Mouse (Mus musculus): ENCODE results near the gene Nipa1. TPM values are rescaled to one million over a fixed set of nuclear protein-coding genes. Genes with fewer than 3 reads are reported as not detected.

The Nipa1 gene
- 2.2 TPM for polyA plus RNA-seq (2012; fragmentation: generic; extraction: Trizol)

GRCm38 (mm10) chr7:56019930-56020253 lies at the start of gene Nipa1:
Nipa1 (minus strand) TSS chr7:56019954.
- H3K36me3 ChIP-seq (ENCODE audit: control insufficient read depth, insufficient read depth), result no peaks in the 10 kb centered on the region
- H3K79me2 ChIP-seq (ENCODE audit: control insufficient read depth, insufficient read depth), result no peaks in the 10 kb centered on the region
- peak within 1 kb of the TSS; percentile 49 for H3K4me3 ChIP-seq
- H3K4me2 ChIP-seq (ENCODE audit: low read depth), result peak within 1 kb of the TSS; percentile 97
- H3K27me3 ChIP-seq (ENCODE audit: control insufficient read depth, insufficient read depth, insufficient read length), result no peaks in the 10 kb centered on the region
- peak within 1 kb of the TSS; percentile 75 for H3ac ChIP-seq (ENCODE audit: control insufficient read depth, insufficient read length)
- TF ChIP-seq SRF (IDR thresholded peaks at IDR 0.05; ENCODE audit: control insufficient read depth, insufficient read length, low read depth) (no peak), POLR2AphosphoS2 (IDR thresholded peaks at IDR 0.05; ENCODE audit: insufficient read length, low read depth) (no peak), CEBPB (IDR thresholded peaks at IDR 0.05; ENCODE audit: insufficient read depth, poor library complexity, severe bottlenecking) (no peak), MYOD1 (IDR thresholded peaks at IDR 0.05; ENCODE audit: control insufficient read depth in 1 of 3, insufficient read length in 2 of 3, low read depth in 2 of 3) (no peak), USF1 (IDR thresholded peaks at IDR 0.05; ENCODE audit: low read depth) (no peak), MAX (IDR thresholded peaks at IDR 0.05; ENCODE audit: low read depth) (no peak), REST (IDR thresholded peaks at IDR 0.05; ENCODE audit: insufficient read depth, insufficient read length) (no peak), POLR2A (IDR thresholded peaks at IDR 0.05; ENCODE audit: insufficient read length, low read depth) (no peak), TCF3 (IDR thresholded peaks at IDR 0.05; ENCODE audit: insufficient read length, low read depth) (no peak), MYOG (IDR thresholded peaks at IDR 0.05; ENCODE audit: control insufficient read depth in 1 of 3, insufficient read depth in 1 of 3, insufficient read length in 2 of 3, low read depth in 2 of 3) (no peak), TCF12 (IDR thresholded peaks at IDR 0.05; ENCODE audit: insufficient read depth, poor library complexity, severe bottlenecking) (no peak), E2F4 (IDR thresholded peaks at IDR 0.05; ENCODE audit: insufficient read depth) (no peak)

GRCm38 (mm10) chr7:56066634-56067033 lies 46.9 kb upstream of the Nipa1 start:
- peaks cover 9% of the 10 kb centered on the region for H3K79me2 ChIP-seq (ENCODE audit: control insufficient read depth, insufficient read depth)
- no peak overlapping the region for H3K4me2 ChIP-seq (ENCODE audit: low read depth)
- TF ChIP-seq MAX (IDR thresholded peaks at IDR 0.05; ENCODE audit: low read depth) (no peak), MYOD1 (IDR thresholded peaks at IDR 0.05; ENCODE audit: control insufficient read depth in 1 of 3, insufficient read length in 2 of 3, low read depth in 2 of 3) (no peak)
- H3ac ChIP-seq (ENCODE audit: control insufficient read depth, insufficient read length), result no peak overlapping the region
- no peaks in the 10 kb centered on the region for H3K27me3 ChIP-seq (ENCODE audit: control insufficient read depth, insufficient read depth, insufficient read length)
- H3K36me3 ChIP-seq (ENCODE audit: control insufficient read depth, insufficient read depth), result peaks cover 9% of the 10 kb centered on the region
- no peak overlapping the region for H3K4me3 ChIP-seq

GRCm38 (mm10) chr7:56066136-56066535 lies 46.4 kb upstream of the Nipa1 start:
- Histone ChIP-seq H3K27me3 (ENCODE audit: control insufficient read depth, insufficient read depth, insufficient read length) (no peaks in the 10 kb centered on the region), H3K79me2 (ENCODE audit: control insufficient read depth, insufficient read depth) (peaks cover 9% of the 10 kb centered on the region), H3K36me3 (ENCODE audit: control insufficient read depth, insufficient read depth) (peaks cover 9% of the 10 kb centered on the region), H3ac (ENCODE audit: control insufficient read depth, insufficient read length) (no peak overlapping the region), H3K4me3 (no peak overlapping the region), H3K4me2 (ENCODE audit: low read depth) (no peak overlapping the region)
- TF ChIP-seq TCF3 (IDR thresholded peaks at IDR 0.05; ENCODE audit: insufficient read length, low read depth) (no peak), TCF12 (IDR thresholded peaks at IDR 0.05; ENCODE audit: insufficient read depth, poor library complexity, severe bottlenecking) (no peak), USF1 (IDR thresholded peaks at IDR 0.05; ENCODE audit: low read depth) (no peak), REST (IDR thresholded peaks at IDR 0.05; ENCODE audit: insufficient read depth, insufficient read length) (no peak), SRF (IDR thresholded peaks at IDR 0.05; ENCODE audit: control insufficient read depth, insufficient read length, low read depth) (no peak), MAX (IDR thresholded peaks at IDR 0.05; ENCODE audit: low read depth) (no peak)

- Histone ChIP-seq H3K4me2 (ENCODE audit: low read depth) (no peak overlapping the region), H3K27me3 (ENCODE audit: control insufficient read depth, insufficient read depth, insufficient read length) (no peaks in the 10 kb centered on the region), H3K79me2 (ENCODE audit: control insufficient read depth, insufficient read depth) (peaks cover 16% of the 10 kb centered on the region), H3K4me3 (no peak overlapping the region), H3ac (ENCODE audit: control insufficient read depth, insufficient read length) (no peak overlapping the region), H3K36me3 (ENCODE audit: control insufficient read depth, insufficient read depth) (peaks cover 4% of the 10 kb centered on the region)
- TF ChIP-seq CEBPB (IDR thresholded peaks at IDR 0.05; ENCODE audit: insufficient read depth, poor library complexity, severe bottlenecking) (no peak), TCF3 (IDR thresholded peaks at IDR 0.05; ENCODE audit: insufficient read length, low read depth) (no peak), MYOD1 (IDR thresholded peaks at IDR 0.05; ENCODE audit: control insufficient read depth in 1 of 3, insufficient read length in 2 of 3, low read depth in 2 of 3) (no peak), POLR2AphosphoS2 (IDR thresholded peaks at IDR 0.05; ENCODE audit: insufficient read length, low read depth) (no peak)
Observed at GRCm38 (mm10) chr7:56064876-56065275, 45.1 kb upstream of the Nipa1 start.

GRCm38 (mm10) chr7:56055338-56055737 lies 35.6 kb upstream of the Nipa1 start:
- H3K27me3 ChIP-seq (ENCODE audit: control insufficient read depth, insufficient read depth, insufficient read length), result no peaks in the 10 kb centered on the region
- no peak for TF ChIP-seq SRF (IDR thresholded peaks at IDR 0.05; ENCODE audit: control insufficient read depth, insufficient read length, low read depth)
- TF ChIP-seq REST (IDR thresholded peaks at IDR 0.05; ENCODE audit: insufficient read depth, insufficient read length), result no peak
- no peak for TF ChIP-seq POLR2AphosphoS2 (IDR thresholded peaks at IDR 0.05; ENCODE audit: insufficient read length, low read depth)
- no peak for TF ChIP-seq MYOG (IDR thresholded peaks at IDR 0.05; ENCODE audit: control insufficient read depth in 1 of 3, insufficient read depth in 1 of 3, insufficient read length in 2 of 3, low read depth in 2 of 3)
- no peak for TF ChIP-seq POLR2A (IDR thresholded peaks at IDR 0.05; ENCODE audit: insufficient read length, low read depth)
- TF ChIP-seq MAX (IDR thresholded peaks at IDR 0.05; ENCODE audit: low read depth), result no peak
- TF ChIP-seq MYOD1 (IDR thresholded peaks at IDR 0.05; ENCODE audit: control insufficient read depth in 1 of 3, insufficient read length in 2 of 3, low read depth in 2 of 3), result no peak
- TF ChIP-seq CEBPB (IDR thresholded peaks at IDR 0.05; ENCODE audit: insufficient read depth, poor library complexity, severe bottlenecking), result no peak
- no peak for TF ChIP-seq TCF3 (IDR thresholded peaks at IDR 0.05; ENCODE audit: insufficient read length, low read depth)
- no peak for TF ChIP-seq USF1 (IDR thresholded peaks at IDR 0.05; ENCODE audit: low read depth)
- TF ChIP-seq E2F4 (IDR thresholded peaks at IDR 0.05; ENCODE audit: insufficient read depth), result no peak
- TF ChIP-seq TCF12 (IDR thresholded peaks at IDR 0.05; ENCODE audit: insufficient read depth, poor library complexity, severe bottlenecking), result no peak
- no peak overlapping the region for H3ac ChIP-seq (ENCODE audit: control insufficient read depth, insufficient read length)
- no peak overlapping the region for H3K4me2 ChIP-seq (ENCODE audit: low read depth)
- peaks cover 4% of the 10 kb centered on the region for H3K36me3 ChIP-seq (ENCODE audit: control insufficient read depth, insufficient read depth)
- no peak overlapping the region for H3K4me3 ChIP-seq
- peaks cover 55% of the 10 kb centered on the region for H3K79me2 ChIP-seq (ENCODE audit: control insufficient read depth, insufficient read depth)

All from myocyte (in vitro differentiated cells).